Mouse (Mus musculus) heart, adult 2 months (tissue): ENCODE measurements at regions not wholly inside any gene's neighbourhood (a gene's known extent, or its start where the extent isn't known, plus 50 kb on each side); places are given as distances from the start of the nearest gene placed in this dataset.

Experiments
- CTCF ChIP-seq: fragments of 200-600 bp; IDR thresholded peaks from 2 replicates; pipeline ENCODE4 v1.8.1; 2022; ENCODE audit warnings: antibody characterized with exemption, mild to moderate bottlenecking, moderate library complexity
- EP300 ChIP-seq: fragments of 200-500 bp; IDR thresholded peaks from 2 replicates; pipeline ENCODE4 v1.6.1; 2011; ENCODE audit warnings: low read depth, low read length, control low read depth; ENCODE audit not compliant: insufficient read depth
- POLR2A ChIP-seq: fragments of 200-500 bp; IDR thresholded peaks from 2 replicates; pipeline ENCODE4 v1.6.1; 2011; ENCODE audit warnings: mild to moderate bottlenecking, low read depth, low read length, control low read depth; ENCODE audit not compliant: insufficient read depth

GRCm38 (mm10) chr6:140888610-140889009 lies 159.5 kb downstream of the Gm11077 start:
- no peak for TF ChIP-seq POLR2A
- no peak for TF ChIP-seq CTCF
- TF ChIP-seq EP300: no peak
